Mouse (Mus musculus) spleen, postnatal 14 days (tissue): ENCODE results near the gene Tradd.
"Not testable (repeated sequence)": the region's sequence is repeated elsewhere in the genome, so short reads cannot be mapped to it uniquely, and the experiment has no call there.

Experiments used
- DNase-seq, 2 experiments: peaks; one replicate each; pipeline ENCODE4 v3.0.0; 2021 to 2022; ENCODE audit warnings: low spot score in 2 of 2

Tradd gene

GRCm38 (mm10) chr8:105241016-105241415, 23.4 kb downstream of the Tradd start:
- no peak for DNase-seq

GRCm38 (mm10) chr8:105237442-105238142, 26.8 kb downstream of the Tradd start:
- no peak for DNase-seq

DNA sequence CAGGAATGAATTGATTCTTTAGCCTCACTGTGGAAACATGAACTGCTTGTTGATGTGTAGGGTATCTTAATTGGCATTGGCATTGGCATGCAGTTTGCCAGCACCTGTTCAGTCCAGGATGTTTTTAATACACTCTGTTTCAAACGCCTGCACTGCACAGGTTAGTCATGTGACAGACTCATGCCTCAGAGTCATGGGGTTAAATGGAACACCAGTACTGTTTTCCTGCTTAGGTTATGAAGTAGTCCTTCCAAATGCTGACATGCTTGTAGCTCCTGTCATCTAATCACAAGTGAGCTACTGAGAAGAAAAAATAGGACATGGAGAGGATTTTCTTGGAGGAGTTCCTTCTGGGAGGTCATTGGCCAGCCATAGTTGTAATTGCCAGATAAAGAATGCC, 29.2 kb downstream of the Tradd start:
- no peak for DNase-seq

GRCm38 (mm10) chr8:105233126-105233935, 31.1 kb downstream of the Tradd start:
- DNase-seq: no peak

DNA sequence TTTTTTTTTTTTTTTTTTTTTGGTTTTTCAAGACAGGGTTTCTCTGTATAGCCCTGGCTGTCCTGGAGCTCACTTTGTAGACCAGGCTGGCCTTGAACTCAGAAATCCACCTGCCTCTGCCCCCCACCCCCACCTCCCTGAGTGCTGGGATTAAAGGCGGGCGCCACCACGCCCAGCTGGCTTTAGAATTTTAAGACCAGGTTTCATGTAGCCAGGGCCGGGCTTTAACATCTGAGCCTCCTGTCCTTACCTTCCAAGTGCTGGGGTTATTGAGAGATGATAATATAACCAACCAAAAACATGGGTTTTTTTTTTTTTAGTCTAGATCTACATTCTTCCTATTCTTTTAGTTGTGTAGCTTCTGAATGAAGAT, 32.1 kb downstream of the Tradd start:
- DNase-seq: not testable (repeated sequence)

GRCm38 (mm10) chr8:105231503-105232320, 32.7 kb downstream of the Tradd start:
- DNase-seq: no peak

GRCm38 (mm10) chr8:105225917-105226316, 38.5 kb downstream of the Tradd start:
- no peak for DNase-seq

DNA sequence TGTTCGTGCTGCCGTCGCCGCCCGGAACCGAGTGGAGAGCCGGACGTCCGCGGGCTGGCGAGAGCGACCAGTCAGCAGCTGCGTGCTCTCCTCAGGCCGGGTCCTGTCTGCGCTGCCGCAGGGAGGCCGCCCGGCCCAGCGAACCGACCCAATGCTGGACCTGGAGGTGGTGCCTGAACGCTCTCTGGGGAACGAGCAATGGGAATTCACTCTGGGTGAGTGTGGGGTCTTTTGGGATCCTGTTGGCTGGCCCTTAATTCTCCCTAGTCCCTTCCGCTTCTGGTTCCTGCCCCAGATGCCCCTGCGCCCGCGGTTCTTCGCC, 39.2 kb downstream of the Tradd start:
- no peak for DNase-seq

- DNase-seq: peak; percentile 93 to 96
Measured at GRCm38 (mm10) chr8:105224413-105225271, 39.8 kb downstream of the Tradd start, which contains the start of gene D230025D16Rik. Gene D230025D16Rik (plus strand): TSS chr8:105225145.

- no peak for DNase-seq
Measured at GRCm38 (mm10) chr8:105223850-105224249, 40.6 kb downstream of the Tradd start.

DNA sequence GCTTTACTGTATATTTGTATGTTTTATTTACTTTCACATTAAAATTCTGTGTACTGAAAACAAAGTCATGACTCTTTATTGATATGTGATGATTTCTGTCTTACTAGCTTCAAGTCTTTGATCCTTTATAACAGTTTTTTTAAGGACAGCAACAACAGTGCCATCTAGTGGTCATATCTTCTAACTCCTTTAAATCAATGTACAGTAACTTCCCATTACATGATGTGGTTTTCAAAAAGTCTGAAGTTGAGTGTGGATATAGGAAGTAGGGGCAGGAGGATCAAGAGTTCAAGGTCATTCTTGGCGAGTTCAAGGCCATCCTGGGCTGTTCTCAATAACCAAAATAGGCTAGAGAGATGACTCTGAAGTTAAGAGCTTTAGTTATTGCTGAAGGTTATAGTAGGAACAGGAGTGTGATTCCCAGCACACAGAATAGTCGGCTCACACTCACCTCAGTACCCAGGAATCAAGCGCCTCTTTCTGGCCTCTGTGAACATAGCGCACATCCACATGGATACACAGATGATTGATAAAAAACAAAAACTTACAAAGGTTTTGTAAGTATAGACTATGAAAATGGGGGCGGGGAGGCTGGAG, 46.4 kb downstream of the Tradd start:
- DNase-seq: no peak

GRCm38 (mm10) chr8:105214104-105214503, 50.3 kb downstream of the Tradd start:
- no peak for DNase-seq

- DNase-seq: no peak
Measured at GRCm38 (mm10) chr8:105209153-105210110, 55.0 kb downstream of the Tradd start.
